Mouse (Mus musculus) forebrain, embryonic 15.5 days (tissue): ENCODE measurements around the gene Rassf3. TPM values are rescaled to one million over a fixed set of nuclear protein-coding genes. Genes with fewer than 3 reads are reported as not detected.

ENCODE experiments used
- ATAC-seq: fragments of 200-750 bp; cut with Nextera tagmentation; replicated peaks from 2 replicates; pipeline ENCODE4 v1.8.0; 2017; ENCODE audit warnings: mild to moderate bottlenecking, moderate TSS enrichment, moderate library complexity
- H3K27ac ChIP-seq: fragments of 300-500 bp; sonication (generic); replicated peaks from 2 replicates; pipeline ENCODE4 v1.5.1; 2015; ENCODE audit warnings: mild to moderate bottlenecking, inconsistent platforms
- H3K27me3 ChIP-seq: fragments of 300-500 bp; sonication (generic); 2 replicates; pipeline ENCODE4 v1.6.1; 2015; ENCODE audit warnings: inconsistent platforms
- H3K36me3 ChIP-seq: fragments of 300-500 bp; sonication (generic); 2 replicates; pipeline ENCODE4 v1.6.1; 2015; ENCODE audit warnings: mild to moderate bottlenecking, inconsistent platforms
- H3K4me1 ChIP-seq: fragments of 300-500 bp; sonication (generic); 2 replicates; pipeline ENCODE4 v1.6.1; 2015; ENCODE audit warnings: inconsistent platforms
- H3K4me2 ChIP-seq: fragments of 300-500 bp; sonication (generic); replicated peaks from 2 replicates; pipeline ENCODE4 v1.6.1; 2015; ENCODE audit warnings: mild to moderate bottlenecking, inconsistent platforms
- H3K4me3 ChIP-seq: fragments of 300-500 bp; sonication (generic); 2 replicates; pipeline ENCODE4 v1.5.1; 2015; ENCODE audit warnings: mild to moderate bottlenecking, inconsistent platforms
- H3K9ac ChIP-seq: fragments of 300-500 bp; sonication (generic); replicated peaks from 2 replicates; pipeline ENCODE4 v1.6.1; 2015; ENCODE audit warnings: mild to moderate bottlenecking, inconsistent platforms
- H3K9me3 ChIP-seq: fragments of 300-500 bp; sonication (generic); 2 replicates; pipeline ENCODE4 v1.6.1; 2016; ENCODE audit warnings: inconsistent platforms
- WGBS: fragments of 180-500 bp; shearing (Covaris S2); methylation state at CpG from one replicate; pipeline ENCODE4 v1.1.7; 2015; ENCODE audit warnings: mixed read lengths; 5-methylcytosine and 5-hydroxymethylcytosine counted together
- polyA plus RNA-seq: library from polyadenylated mRNA; unstranded; fragments of >200 nt; fragmentation: Nextera tagmentation; extraction: Ambion mirVana; gene quantifications from 2 replicates; pipeline ENCODE4 v1.2.1, GENCODE M21; 2015

The Rassf3 gene
- polyA plus RNA-seq, 1 experiment from 2014 or later: 4.2 TPM

DNA sequence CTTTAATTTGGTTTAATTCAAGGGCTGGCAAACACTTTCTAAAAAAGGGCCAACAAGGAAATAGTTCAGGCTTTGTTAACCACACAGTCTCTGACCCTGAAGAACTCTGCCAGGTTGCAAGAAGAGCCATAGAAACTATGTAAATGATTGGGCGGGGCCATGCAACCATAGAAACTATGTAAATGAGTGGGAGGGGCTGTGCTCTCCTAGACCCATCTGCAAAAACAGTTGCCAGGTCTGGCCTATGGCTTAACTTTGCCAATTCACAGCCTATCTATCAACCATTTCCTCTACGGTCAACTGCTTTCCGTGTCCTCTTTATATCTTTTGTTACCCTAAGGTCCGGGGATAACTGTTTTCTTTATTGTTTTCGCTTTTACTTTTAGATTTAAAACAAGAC lies 25.0 kb upstream of the Rassf3 start:
- ATAC-seq: no peak
- no peak overlapping the region for H3K9ac ChIP-seq
- H3K4me2 ChIP-seq: no peak overlapping the region
- H3K27ac ChIP-seq: 0 out of 2 replicates have a peak overlapping the region, but pooled peaks have one; percentile 5
- no peaks in the 10 kb centered on the region for H3K9me3 ChIP-seq
- no peak overlapping the region for H3K4me3 ChIP-seq
- H3K27me3 ChIP-seq: no peaks in the 10 kb centered on the region
- 59% methylated on average over 5 of the region's 5 CpGs for WGBS
- H3K36me3 ChIP-seq: no peaks in the 10 kb centered on the region
- H3K4me1 ChIP-seq: peaks cover 26% of the 10 kb centered on the region

DNA sequence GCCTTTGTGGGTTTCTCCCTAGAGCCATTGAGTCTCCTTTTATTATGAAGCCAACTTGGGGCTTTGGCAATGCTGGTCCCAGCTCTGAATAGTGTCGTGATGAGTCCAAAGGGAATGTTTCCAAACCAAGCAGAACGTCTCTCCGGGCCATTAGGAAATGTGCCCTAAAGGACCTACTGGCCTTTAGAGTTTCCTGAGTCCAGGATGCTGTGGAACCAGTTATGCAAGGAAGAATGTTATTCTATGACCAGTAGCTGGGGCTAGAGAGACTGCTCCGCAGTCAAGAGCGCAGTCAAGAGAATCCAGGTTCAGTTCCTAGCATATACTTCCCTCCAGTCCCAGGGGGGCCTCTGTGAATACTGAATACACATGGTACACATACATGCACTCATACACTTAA lies 23.9 kb upstream of the Rassf3 start:
- H3K36me3 ChIP-seq: no peaks in the 10 kb centered on the region
- H3K27me3 ChIP-seq: no peaks in the 10 kb centered on the region
- no peak for ATAC-seq
- no peak overlapping the region for H3K9ac ChIP-seq
- H3K4me3 ChIP-seq: no peak overlapping the region
- H3K27ac ChIP-seq: no peak overlapping the region
- 68% methylated on average over 5 of the region's 5 CpGs for WGBS
- H3K4me1 ChIP-seq: peaks cover 17% of the 10 kb centered on the region
- H3K9me3 ChIP-seq: no peaks in the 10 kb centered on the region
- no peak overlapping the region for H3K4me2 ChIP-seq

DNA sequence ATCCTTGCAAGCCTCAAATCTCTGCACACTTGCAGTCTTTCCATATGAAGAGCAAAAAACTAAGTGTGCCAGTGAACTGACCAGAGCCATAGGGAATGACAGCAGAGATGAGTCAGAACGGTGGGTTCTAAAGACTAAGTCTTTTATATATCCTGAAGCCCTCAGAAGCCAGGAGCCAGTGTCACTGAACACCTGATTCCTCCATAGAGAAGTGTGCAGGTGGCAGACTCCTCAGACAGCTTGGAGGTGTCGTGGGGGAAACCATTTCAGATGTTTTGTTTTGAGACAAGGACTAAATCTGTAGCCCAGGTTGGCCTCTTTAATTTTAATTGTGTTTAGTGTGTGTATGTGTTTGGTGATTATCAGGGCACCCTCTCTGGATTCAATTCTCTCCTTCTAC lies 22.9 kb upstream of the Rassf3 start:
- Histone ChIP-seq H3K9me3 (no peaks in the 10 kb centered on the region), H3K4me3 (no peak overlapping the region), H3K27ac (no peak overlapping the region), H3K27me3 (no peaks in the 10 kb centered on the region), H3K9ac (no peak overlapping the region), H3K4me1 (peaks cover 8% of the 10 kb centered on the region; the same call in 1 of the 2 replicates), H3K4me2 (no peak overlapping the region), H3K36me3 (no peaks in the 10 kb centered on the region)
- WGBS: 77% methylated on average over 2 of the region's 2 CpGs
- ATAC-seq: no peak

DNA sequence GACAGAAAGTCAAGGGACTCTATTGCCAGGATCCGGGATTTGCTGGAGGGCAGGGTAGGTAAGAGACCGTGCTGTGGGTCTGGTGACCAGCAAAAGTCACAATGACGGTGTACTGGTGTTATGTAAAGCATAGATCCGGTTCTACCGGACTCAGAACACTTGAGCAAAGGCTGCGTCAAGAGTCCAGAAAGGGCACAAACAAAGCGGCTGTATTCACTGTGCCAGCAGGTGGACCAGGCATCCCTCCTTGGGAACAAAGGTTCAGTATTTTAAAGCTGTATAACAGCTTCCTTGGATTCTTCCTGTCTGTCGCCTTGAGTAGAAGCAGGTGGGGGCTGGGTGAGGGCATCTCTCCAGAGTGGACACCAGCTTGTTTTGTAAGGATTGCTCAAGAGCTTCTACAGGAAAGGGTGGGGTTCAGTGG lies 22.3 kb upstream of the Rassf3 start:
- Histone ChIP-seq H3K9ac (no peak overlapping the region), H3K27ac (peak overlapping the region; percentile 8; the same call in 1 of the 2 replicates), H3K4me3 (no peak overlapping the region), H3K36me3 (no peaks in the 10 kb centered on the region), H3K27me3 (no peaks in the 10 kb centered on the region), H3K4me1 (peaks cover 6% of the 10 kb centered on the region; the same call in 1 of the 2 replicates), H3K9me3 (no peaks in the 10 kb centered on the region), H3K4me2 (no peak overlapping the region)
- 70% methylated on average over 8 of the region's 8 CpGs for WGBS
- ATAC-seq: no peak

DNA sequence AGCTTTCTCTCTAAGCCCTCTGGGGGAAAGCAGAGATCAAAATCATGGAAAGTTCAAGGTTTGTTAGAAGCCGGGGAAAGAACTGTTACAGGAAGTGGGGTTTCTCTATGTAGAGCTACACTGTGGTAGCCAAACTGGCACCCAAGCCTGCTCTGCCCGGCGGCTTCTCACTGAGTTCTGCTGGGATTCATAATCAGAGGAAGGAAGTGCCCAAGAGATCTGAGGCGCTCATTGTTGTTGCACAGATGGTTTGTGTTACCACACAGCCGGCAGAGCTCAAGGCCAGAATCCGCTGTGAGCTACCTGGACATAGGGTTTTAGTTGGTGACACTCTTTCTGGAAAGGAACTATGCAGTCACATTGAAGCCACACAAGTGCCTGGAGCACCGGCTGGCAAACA lies 21.8 kb upstream of the Rassf3 start:
- 84% methylated on average over 7 of the region's 7 CpGs for WGBS
- Histone ChIP-seq H3K9me3 (no peaks in the 10 kb centered on the region), H3K4me2 (no peak overlapping the region), H3K36me3 (no peaks in the 10 kb centered on the region), H3K27ac (peak overlapping the region; percentile 8; the same call in 1 of the 2 replicates), H3K4me3 (no peak overlapping the region), H3K9ac (no peak overlapping the region), H3K4me1 (peaks cover 3% of the 10 kb centered on the region; the same call in 1 of the 2 replicates), H3K27me3 (no peaks in the 10 kb centered on the region)
- no peak for ATAC-seq

DNA sequence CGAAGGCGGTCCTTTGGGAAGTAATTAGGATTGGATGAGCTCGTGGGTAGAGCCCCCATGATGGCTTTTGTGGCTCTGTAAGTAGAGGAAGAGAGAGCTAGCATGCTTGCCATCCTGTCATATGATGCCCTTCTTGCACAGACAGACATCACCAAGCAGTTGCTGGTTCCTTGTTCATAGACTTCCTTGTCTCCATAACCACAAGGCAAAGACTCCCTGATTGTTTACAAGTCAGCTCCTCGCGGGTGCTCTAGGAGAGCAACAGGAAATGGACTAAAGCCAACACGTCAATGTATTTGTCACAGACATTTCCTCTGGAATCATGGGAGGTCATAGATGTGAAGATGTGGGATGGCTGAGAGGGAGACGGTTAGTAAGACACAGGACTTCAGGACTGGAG lies 20.5 kb upstream of the Rassf3 start:
- WGBS: 90% methylated on average over 7 of the region's 7 CpGs
- H3K4me1 ChIP-seq: peaks cover 3% of the 10 kb centered on the region; the same call in 1 of the 2 replicates
- no peak overlapping the region for H3K27ac ChIP-seq
- no peak overlapping the region for H3K4me3 ChIP-seq
- no peaks in the 10 kb centered on the region for H3K9me3 ChIP-seq
- no peaks in the 10 kb centered on the region for H3K27me3 ChIP-seq
- no peak for ATAC-seq
- no peak overlapping the region for H3K9ac ChIP-seq
- H3K4me2 ChIP-seq: no peak overlapping the region
- no peaks in the 10 kb centered on the region for H3K36me3 ChIP-seq

DNA sequence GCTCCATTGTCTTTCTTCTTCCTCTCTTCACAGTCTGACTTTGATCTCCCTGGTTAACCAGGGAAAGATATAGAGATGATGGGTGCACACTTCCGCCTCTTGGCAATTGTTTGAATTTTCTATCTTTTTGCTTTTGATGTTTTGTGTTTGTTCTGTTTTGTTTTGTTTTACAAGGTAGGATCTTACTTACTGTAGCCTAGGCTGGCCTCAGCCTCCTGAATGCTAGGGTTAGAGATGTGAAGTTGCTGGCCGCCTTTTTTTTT lies 17.9 kb upstream of the Rassf3 start:
- no peak for ATAC-seq
- Histone ChIP-seq H3K9ac (no peak overlapping the region), H3K9me3 (no peaks in the 10 kb centered on the region), H3K36me3 (no peaks in the 10 kb centered on the region), H3K27me3 (no peaks in the 10 kb centered on the region), H3K4me3 (no peak overlapping the region), H3K27ac (no peak overlapping the region), H3K4me1 (no peaks in the 10 kb centered on the region), H3K4me2 (no peak overlapping the region)
- 85% methylated on average over 2 of the region's 2 CpGs for WGBS

DNA sequence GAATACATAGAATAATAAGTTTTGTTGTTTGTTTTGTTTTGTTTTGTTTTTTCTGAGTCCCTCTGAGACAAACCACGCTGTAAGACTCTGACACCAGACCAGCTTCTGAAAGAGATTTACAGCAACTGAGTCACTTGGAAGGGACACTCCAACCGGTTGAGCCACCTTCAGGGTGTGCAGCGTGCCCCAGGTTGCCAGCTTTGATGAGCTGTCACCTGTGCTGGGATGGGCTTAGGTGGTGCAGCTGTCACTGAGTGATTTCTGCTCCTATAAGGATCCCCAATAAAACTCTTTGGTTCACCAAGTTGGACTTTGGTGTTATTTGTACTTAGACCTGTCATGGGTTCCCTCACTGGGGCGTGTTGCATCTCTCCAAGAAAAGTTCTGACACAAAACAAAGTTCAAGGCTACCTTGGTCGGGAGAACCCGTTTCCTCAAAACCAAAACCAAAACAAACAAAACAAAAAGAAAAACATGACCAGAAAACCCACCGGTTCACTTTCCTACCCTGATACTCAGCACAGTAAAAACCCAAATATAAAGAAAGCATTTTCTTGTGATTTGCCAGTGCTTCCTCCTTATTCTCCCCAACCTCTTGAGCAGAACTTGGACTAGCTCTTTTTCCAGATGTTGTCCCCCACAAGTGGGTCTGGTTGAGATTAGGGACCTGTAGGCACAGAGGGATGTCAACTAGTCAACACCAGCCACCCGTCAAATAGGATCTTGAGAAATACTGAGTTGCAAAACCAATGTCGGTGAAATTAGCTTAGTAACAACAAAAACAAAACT lies 17.4 kb upstream of the Rassf3 start:
- no peak overlapping the region for H3K4me3 ChIP-seq
- no peaks in the 10 kb centered on the region for H3K36me3 ChIP-seq
- no peak for ATAC-seq
- no peaks in the 10 kb centered on the region for H3K4me1 ChIP-seq
- H3K4me2 ChIP-seq: no peak overlapping the region
- H3K9me3 ChIP-seq: no peaks in the 10 kb centered on the region
- 81% methylated on average over 9 of the region's 9 CpGs for WGBS
- no peaks in the 10 kb centered on the region for H3K27me3 ChIP-seq
- H3K27ac ChIP-seq: no peak overlapping the region
- no peak overlapping the region for H3K9ac ChIP-seq

DNA sequence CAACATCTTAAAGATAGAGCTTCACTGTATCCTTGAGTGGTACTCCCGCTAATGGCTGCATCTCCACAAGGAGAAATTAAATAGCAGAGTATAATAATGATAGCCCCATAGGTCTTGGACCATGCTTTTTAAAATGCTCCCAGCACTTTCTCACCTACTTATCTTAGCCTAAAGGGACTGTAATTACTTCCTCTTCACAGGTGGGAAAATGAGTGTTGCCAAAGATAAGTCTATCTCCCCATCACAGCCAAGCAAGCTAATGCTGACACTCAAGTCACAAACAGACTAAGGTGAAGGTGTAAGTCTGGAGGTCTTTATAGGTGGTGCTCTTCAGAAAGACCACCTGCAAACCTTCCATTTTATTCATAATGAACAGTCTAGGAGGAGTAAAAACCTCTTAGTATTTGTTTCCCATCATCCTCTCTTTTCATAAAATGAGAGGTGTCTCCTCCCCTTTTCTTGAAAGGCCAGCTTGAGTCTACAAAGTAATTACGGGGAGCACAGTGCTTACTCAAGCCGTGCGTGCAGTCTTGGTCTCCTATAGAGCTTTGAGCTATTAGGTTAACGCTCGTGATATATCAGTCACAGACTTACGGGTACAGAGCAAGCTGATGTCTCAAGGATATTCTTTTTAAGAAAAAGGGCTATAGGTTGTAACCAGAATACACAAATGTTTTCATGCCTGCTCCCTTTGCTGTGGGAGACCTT lies 16.6 kb upstream of the Rassf3 start:
- H3K9ac ChIP-seq: no peak overlapping the region
- no peak for ATAC-seq
- H3K4me3 ChIP-seq: no peak overlapping the region
- no peaks in the 10 kb centered on the region for H3K9me3 ChIP-seq
- no peaks in the 10 kb centered on the region for H3K4me1 ChIP-seq
- H3K27ac ChIP-seq: no peak overlapping the region
- H3K36me3 ChIP-seq: no peaks in the 10 kb centered on the region
- no peak overlapping the region for H3K4me2 ChIP-seq
- H3K27me3 ChIP-seq: no peaks in the 10 kb centered on the region
- WGBS: 68% methylated on average over 7 of the region's 7 CpGs

DNA sequence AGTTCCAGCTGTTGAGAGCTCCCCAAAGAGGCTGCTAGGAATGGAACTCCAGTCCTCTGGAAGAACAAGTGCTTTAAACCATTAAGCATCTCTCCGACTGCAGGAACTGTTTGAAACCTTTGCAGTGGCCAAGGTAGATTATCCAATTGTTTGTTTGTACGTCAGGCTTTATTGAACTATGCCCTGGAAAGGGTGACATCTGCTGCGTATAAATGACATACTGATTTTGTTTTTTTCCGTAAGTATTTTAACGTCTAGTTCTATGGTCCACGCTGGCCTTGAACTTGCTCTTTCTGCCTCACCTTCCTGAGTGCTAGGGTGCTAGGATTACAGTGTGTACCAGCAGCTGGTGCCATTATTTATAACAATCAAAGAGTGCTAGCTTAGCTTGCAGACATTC lies 13.8 kb upstream of the Rassf3 start:
- H3K36me3 ChIP-seq: no peaks in the 10 kb centered on the region
- no peak overlapping the region for H3K4me2 ChIP-seq
- H3K4me1 ChIP-seq: no peaks in the 10 kb centered on the region
- H3K9ac ChIP-seq: no peak overlapping the region
- H3K4me3 ChIP-seq: no peak overlapping the region
- H3K27me3 ChIP-seq: no peaks in the 10 kb centered on the region
- ATAC-seq: no peak
- no peak overlapping the region for H3K27ac ChIP-seq
- H3K9me3 ChIP-seq: no peaks in the 10 kb centered on the region
- 92% methylated on average over 6 of the region's 6 CpGs for WGBS

DNA sequence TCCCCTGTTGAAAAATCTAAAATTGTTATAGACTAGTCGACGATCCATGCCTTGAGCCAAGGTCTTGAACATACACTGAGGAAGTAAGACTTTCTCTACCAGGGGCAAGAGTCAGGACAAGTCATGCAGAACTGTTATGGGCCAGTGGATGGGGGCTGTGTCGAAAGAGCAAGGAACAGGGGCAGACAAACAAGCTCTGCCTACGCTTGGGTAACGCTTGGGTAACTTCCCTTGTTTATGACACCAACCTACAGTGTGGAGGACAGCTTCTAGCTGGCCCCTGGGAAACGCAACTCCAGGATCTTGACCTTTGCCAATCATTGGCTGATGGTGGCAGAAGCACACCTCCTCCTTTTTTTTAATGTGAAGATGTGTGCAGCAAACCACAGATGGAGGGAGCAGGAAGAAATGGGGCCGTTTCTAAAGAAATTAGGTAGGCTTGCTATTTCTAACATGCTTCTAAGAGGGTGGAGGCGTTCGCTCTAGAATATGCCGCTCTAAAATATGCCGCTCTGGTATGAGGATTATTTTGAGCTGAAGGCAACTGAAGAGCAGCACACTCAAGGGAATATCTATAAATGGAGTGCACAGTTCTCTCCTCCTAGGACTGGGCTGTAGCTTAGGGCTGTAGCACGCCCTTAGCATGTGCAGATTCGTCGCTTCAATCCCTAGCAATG lies 12.6 kb upstream of the Rassf3 start:
- no peaks in the 10 kb centered on the region for H3K36me3 ChIP-seq
- 91% methylated on average over 14 of the region's 14 CpGs for WGBS
- no peak for ATAC-seq

DNA sequence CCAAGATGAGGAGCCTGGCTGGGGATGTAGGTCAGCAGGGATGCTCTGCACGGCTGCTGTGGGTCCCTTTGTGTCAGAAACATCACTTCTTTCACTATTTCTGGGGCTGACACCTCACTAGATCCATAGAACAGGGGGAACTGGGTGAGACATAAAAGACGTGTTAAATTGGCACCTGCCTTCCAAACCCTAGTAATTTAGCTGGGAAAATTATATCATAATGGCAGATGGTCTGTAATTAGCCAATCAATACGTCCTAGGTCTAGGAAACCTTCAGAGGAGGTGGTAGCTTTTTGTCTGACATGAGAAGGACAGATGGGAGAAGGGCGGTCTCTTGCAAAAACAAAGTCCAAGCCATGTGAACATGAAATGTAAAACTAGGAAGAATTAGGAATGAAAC lies 11.6 kb upstream of the Rassf3 start:
- 44% methylated on average over 4 of the region's 4 CpGs for WGBS
- H3K4me3 ChIP-seq: no peak overlapping the region
- no peak overlapping the region for H3K9ac ChIP-seq
- no peaks in the 10 kb centered on the region for H3K9me3 ChIP-seq
- H3K27me3 ChIP-seq: no peaks in the 10 kb centered on the region
- 0 out of 2 replicates have a peak, but pooled peaks have one; percentile 41 for ATAC-seq
- H3K27ac ChIP-seq: peak overlapping the region; percentile 51; the same call in 1 of the 2 replicates
- no peaks in the 10 kb centered on the region for H3K36me3 ChIP-seq
- no peak overlapping the region for H3K4me2 ChIP-seq
- H3K4me1 ChIP-seq: no peaks in the 10 kb centered on the region

More for the DNA sequence above, 12.6 kb upstream of the Rassf3 start:
- no peaks in the 10 kb centered on the region for H3K4me1 ChIP-seq
- H3K27me3 ChIP-seq: no peaks in the 10 kb centered on the region
- no peak overlapping the region for H3K27ac ChIP-seq
- H3K9me3 ChIP-seq: no peaks in the 10 kb centered on the region
- no peak overlapping the region for H3K4me3 ChIP-seq
- no peak overlapping the region for H3K9ac ChIP-seq
- H3K4me2 ChIP-seq: no peak overlapping the region
